ENCODE assay signal across 25 mouse cellular contexts in the genomic region with DNA sequence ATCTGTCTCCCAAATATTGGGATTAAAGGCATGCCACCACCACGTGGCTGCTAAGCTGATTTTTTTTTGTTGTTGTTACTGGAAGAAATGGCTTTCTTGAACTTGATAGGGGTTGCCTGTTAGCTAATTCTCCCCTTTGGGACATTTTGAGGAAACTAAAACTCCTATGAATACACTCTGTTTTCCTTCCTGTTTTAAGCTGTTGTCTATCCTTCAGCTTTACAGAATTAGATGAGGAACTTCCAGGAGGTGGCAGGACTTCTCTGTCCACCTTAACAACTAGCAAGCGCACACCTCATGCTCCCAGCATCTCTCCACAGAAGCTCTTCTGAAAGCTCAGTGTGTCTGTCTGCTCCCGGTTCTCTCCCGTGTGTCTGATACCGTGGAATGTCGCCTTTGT.
"Had no signal": no experiment of that assay in that cellular context is flagged by ENCODE, and none has a peak within 500 bp of the region (broad histone marks: within the 10 kb centered on the region; RNA-seq: fewer than 3 reads in every experiment).

No protein-coding gene starts in this region.

- H3K27ac ChIP-seq: heart, adult 2 months; heart, embryonic 10.5 days; hindbrain, embryonic 10.5 days; hindbrain, embryonic 13.5 days; hindbrain, embryonic 15.5 days; hindbrain, postnatal 0 days; kidney, embryonic 15.5 days; kidney, postnatal 0 days; limb, embryonic 10.5 days; limb, embryonic 12.5 days had no signal

- H3K9me3 ChIP-seq: heart, embryonic 10.5 days; heart, embryonic 12.5 days; hindbrain, embryonic 10.5 days; hindbrain, embryonic 13.5 days; hindbrain, embryonic 15.5 days; kidney, embryonic 15.5 days; limb, embryonic 10.5 days; limb, embryonic 12.5 days had no signal

- H3K9ac ChIP-seq: heart, embryonic 12.5 days; hindbrain, embryonic 13.5 days; hindbrain, embryonic 15.5 days; kidney, embryonic 15.5 days; limb, embryonic 12.5 days had no signal

- H3K4me2 ChIP-seq: heart, embryonic 12.5 days; hindbrain, embryonic 13.5 days; hindbrain, embryonic 15.5 days; kidney, embryonic 15.5 days; limb, embryonic 12.5 days; liver, embryonic 11.5 days had no signal

- H3K36me3 ChIP-seq: hindbrain, embryonic 13.5 days; hindbrain, embryonic 15.5 days had no signal

- ATAC-seq: hindbrain, postnatal 0 days; intestine, embryonic 16.5 days had no signal

- DNase-seq: gastrocnemius, postnatal 14 days; gastrocnemius, postnatal 36 days; heart, adult 2 months; heart, postnatal 10 days; heart, postnatal 4 days; kidney, adult 11 months; kidney, adult 2 months; kidney, adult 9 months; kidney, postnatal 14 days; kidney, postnatal 36 days; layer of hippocampus, adult 9-11 months; layer of hippocampus, postnatal 36 days; liver had no signal

- H3K27me3 ChIP-seq: heart, embryonic 12.5 days; hindbrain, embryonic 13.5 days; hindbrain, embryonic 15.5 days; kidney, embryonic 15.5 days; limb, embryonic 12.5 days had no signal

- H3K4me3 ChIP-seq: heart, adult 2 months; heart, embryonic 10.5 days; heart, embryonic 12.5 days; hindbrain, embryonic 10.5 days; hindbrain, embryonic 13.5 days; hindbrain, embryonic 15.5 days; kidney, embryonic 15.5 days; limb, embryonic 10.5 days; limb, embryonic 12.5 days had no signal
